Mouse (Mus musculus) E14TG2a.4 (cell line): ENCODE measurements around the gene Lexm.

Experiments
- CTCF ChIP-seq: conservative IDR thresholded peaks from 2 replicates; pipeline ENCODE4 v1.5.1; 2014; ENCODE audit warnings: low read length
- POU5F1 ChIP-seq: IDR thresholded peaks from 2 replicates; pipeline ENCODE4 v1.6.1; 2014; ENCODE audit warnings: low read length, borderline replicate concordance

DNA sequence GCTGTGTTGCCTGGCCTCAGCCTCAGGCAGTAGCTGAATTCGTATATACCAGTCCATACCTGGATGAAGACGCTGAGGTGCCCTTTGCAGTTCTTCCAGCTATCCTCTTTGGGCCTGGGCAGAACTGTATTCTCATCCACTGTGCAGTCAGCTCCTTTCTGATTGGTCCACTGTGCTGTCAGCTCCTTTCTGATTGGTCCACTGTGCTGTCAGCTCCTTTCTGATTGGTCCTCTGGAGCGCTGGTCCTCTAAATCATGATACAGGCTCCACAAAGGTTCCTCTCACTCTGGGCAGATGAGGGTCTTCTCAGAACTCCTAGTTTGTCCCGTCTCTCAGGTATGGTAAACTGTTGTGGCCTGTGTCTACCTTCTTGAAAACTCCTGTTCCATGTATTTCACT is 47.4 kb downstream of the Lexm start:
- TF ChIP-seq CTCF (no peak), POU5F1 (no peak)
